Mouse (Mus musculus) midbrain, embryonic 16.5 days (tissue): ENCODE measurements around the gene Cox8c. TPM values are rescaled to one million over a fixed set of nuclear protein-coding genes. Genes with fewer than 3 reads are reported as not detected.

Experiments used
- ATAC-seq: fragments of 200-750 bp; cut with Nextera tagmentation; 2 replicates; pipeline ENCODE4 v1.8.0; 2017; ENCODE audit warnings: moderate TSS enrichment
- H3K27ac ChIP-seq: fragments of 300-500 bp; sonication (generic); 2 replicates; pipeline ENCODE4 v1.5.1; 2014; ENCODE audit warnings: mild to moderate bottlenecking, low read length, mixed read lengths
- H3K27me3 ChIP-seq: fragments of 300-500 bp; sonication (generic); 2 replicates; pipeline ENCODE4 v1.6.1; 2014; ENCODE audit warnings: low read depth, low read length, mixed read lengths; ENCODE audit not compliant: control insufficient read depth, insufficient read depth
- H3K36me3 ChIP-seq: fragments of 300-500 bp; sonication (generic); 2 replicates; pipeline ENCODE4 v1.6.1; 2014; ENCODE audit warnings: mild to moderate bottlenecking, low read length, moderate library complexity, mixed read lengths; ENCODE audit not compliant: control insufficient read depth, insufficient read depth
- H3K4me1 ChIP-seq: fragments of 300-500 bp; sonication (generic); 2 replicates; pipeline ENCODE4 v1.6.1; 2014; ENCODE audit warnings: mild to moderate bottlenecking, low read length, mixed read lengths; ENCODE audit not compliant: control insufficient read depth, insufficient read depth
- H3K4me2 ChIP-seq: fragments of 300-500 bp; sonication (generic); 2 replicates; pipeline ENCODE4 v1.6.1; 2014; ENCODE audit warnings: mild to moderate bottlenecking, low read length, mixed read lengths
- H3K4me3 ChIP-seq: fragments of 300-500 bp; sonication (generic); 2 replicates; pipeline ENCODE4 v1.5.1; 2014; ENCODE audit warnings: low read depth, mild to moderate bottlenecking, low read length, moderate library complexity, mixed read lengths
- H3K9ac ChIP-seq: fragments of 300-500 bp; sonication (generic); 2 replicates; pipeline ENCODE4 v1.6.1; 2014; ENCODE audit warnings: low read depth, low read length, mixed read lengths
- H3K9me3 ChIP-seq: fragments of 300-500 bp; sonication (generic); replicated peaks from 2 replicates; pipeline ENCODE4 v1.6.1; 2014; ENCODE audit warnings: mild to moderate bottlenecking, low read length, mixed read lengths; ENCODE audit not compliant: control insufficient read depth, poor library complexity, severe bottlenecking
- WGBS: fragments of 180-500 bp; shearing (Covaris S2); extraction: QIAGEN DNeasy Blood & Tissue Kit; methylation state at CpG from one replicate; pipeline ENCODE4 v1.1.7; 2014; 5-methylcytosine and 5-hydroxymethylcytosine counted together
- polyA plus RNA-seq: library from polyadenylated mRNA; unstranded; fragments of >200 nt; fragmentation: Nextera tagmentation; extraction: Ambion mirVana; gene quantifications from 2 replicates; pipeline ENCODE4 v1.2.1, GENCODE M21; 2015

Gene Cox8c
- polyA plus RNA-seq, 1 experiment from 2014 or later: not detected

- WGBS: under 1% methylated on average over 47 of the region's 48 CpGs
- ATAC-seq: peak; percentile 92
- H3K27me3 ChIP-seq: no peaks in the 10 kb centered on the region
- peak within 1 kb of the TSS; percentile 80 for H3K4me3 ChIP-seq
- peak within 1 kb of the TSS; percentile 82 for H3K4me2 ChIP-seq
- H3K4me1 ChIP-seq: peaks cover 32% of the 10 kb centered on the region
- no peaks in the 10 kb centered on the region for H3K36me3 ChIP-seq
- H3K9me3 ChIP-seq: no peaks in the 10 kb centered on the region
- peak within 1 kb of the TSS; percentile 99 for H3K27ac ChIP-seq
- H3K9ac ChIP-seq: peak within 1 kb of the TSS; percentile 89
Observed at GRCm38 (mm10) chr12:102948778-102949394, 49.8 kb downstream of the Cox8c start, which contains the start of gene Unc79. Unc79 (plus strand) TSS chr12:102948859.

- H3K27ac ChIP-seq: peak overlapping the region; percentile 99
- ATAC-seq: peak; percentile 89
- H3K9ac ChIP-seq: peak overlapping the region; percentile 89
- peak overlapping the region; percentile 82 for H3K4me2 ChIP-seq
- H3K4me3 ChIP-seq: peak overlapping the region; percentile 80
- H3K36me3 ChIP-seq: no peaks in the 10 kb centered on the region
- no peaks in the 10 kb centered on the region for H3K27me3 ChIP-seq
- no peaks in the 10 kb centered on the region for H3K9me3 ChIP-seq
- 0% methylated on average over 37 of the region's 42 CpGs for WGBS
- peaks cover 39% of the 10 kb centered on the region for H3K4me1 ChIP-seq
Observed at GRCm38 (mm10) chr12:102949395-102950208, 50.5 kb downstream of the Cox8c start.

Other genes starting within 250 kb of the Cox8c start
- 35.8 and 39.3 TPM in 2 replicates for gene Itpk1, start 194.4 kb upstream of the Cox8c start, polyA plus RNA-seq
- gene Moap1, start 155.7 kb upstream of the Cox8c start, polyA plus RNA-seq: 76.2 and 78.4 TPM in 2 replicates
- gene Tmem251, start 155.6 kb upstream of the Cox8c start, polyA plus RNA-seq: 10.8 and 11.3 TPM in 2 replicates
- gene Gm28051, start 141.6 kb upstream of the Cox8c start, polyA plus RNA-seq: not detected in 2 replicates
- gene Gon7, start 141.5 kb upstream of the Cox8c start, polyA plus RNA-seq: 48.6 and 53.2 TPM in 2 replicates
- gene Ubr7, start 141.3 kb upstream of the Cox8c start, polyA plus RNA-seq: 33.8 and 34.7 TPM in 2 replicates
- 50.5 and 50.9 TPM in 2 replicates for gene Gm20604, start 140.6 kb upstream of the Cox8c start, polyA plus RNA-seq
- 11.2 and 14.9 TPM in 2 replicates for gene Btbd7, start 20.8 kb upstream of the Cox8c start, polyA plus RNA-seq
- gene Unc79, start 49.5 kb downstream of the Cox8c start, polyA plus RNA-seq: 7.4 and 7.8 TPM in 2 replicates